Mouse (Mus musculus): ENCODE results near the gene Gm3072.
"Not testable (repeated sequence)": the region's sequence is repeated elsewhere in the genome, so short reads cannot be mapped to it uniquely, and the experiment has no call there.

Gm3072 gene

DNA sequence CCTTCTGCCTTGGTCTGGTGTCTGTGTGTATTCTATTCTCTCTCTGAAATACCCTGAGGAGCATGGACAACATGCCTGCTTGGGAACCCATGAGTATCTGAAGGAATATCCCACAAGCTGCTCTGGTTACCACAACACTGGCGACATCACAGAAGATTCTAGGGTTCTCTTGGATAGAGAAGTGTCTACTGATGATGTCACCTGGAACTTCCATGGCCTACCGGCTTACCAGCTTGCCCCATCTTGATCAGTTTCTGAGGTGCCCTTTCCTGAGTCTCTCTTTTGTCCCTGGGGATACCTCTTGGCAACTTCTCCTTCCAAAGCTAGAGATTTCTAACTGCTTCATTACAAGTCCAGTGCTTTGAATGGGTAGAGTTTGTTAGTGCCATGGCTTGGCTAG, at the start of gene Gm3072:
TSS of gene Gm3072 (minus strand) at position 101 of the 400 bp plus-strand sequence.
- DNase-seq (ENCODE audit: low read depth, low spot score), result not testable (repeated sequence)

- DNase-seq (ENCODE audit: low read depth, low spot score), result not testable (repeated sequence)
Measured at GRCm38 (mm10) chr14:41648176-41648575, 23.8 kb upstream of the Gm3072 start.

- not testable (repeated sequence) for DNase-seq (ENCODE audit: low read depth, low spot score)
Measured at GRCm38 (mm10) chr14:41646387-41646786, 22.0 kb upstream of the Gm3072 start, which contains the start of gene Gm3676. TSS of gene Gm3676 (minus strand) at chr14:41646487.

- DNase-seq (ENCODE audit: low read depth, low spot score), result not testable (repeated sequence)
Measured at GRCm38 (mm10) chr14:41630144-41630543, 5.7 kb upstream of the Gm3072 start.

- not testable (repeated sequence) for DNase-seq (ENCODE audit: low read depth, low spot score)
Measured at GRCm38 (mm10) chr14:41622535-41622934, 1.9 kb downstream of the Gm3072 start.

- DNase-seq (ENCODE audit: low read depth, low spot score), result not testable (repeated sequence)
Measured at GRCm38 (mm10) chr14:41610690-41611089, 13.7 kb downstream of the Gm3072 start.

DNA sequence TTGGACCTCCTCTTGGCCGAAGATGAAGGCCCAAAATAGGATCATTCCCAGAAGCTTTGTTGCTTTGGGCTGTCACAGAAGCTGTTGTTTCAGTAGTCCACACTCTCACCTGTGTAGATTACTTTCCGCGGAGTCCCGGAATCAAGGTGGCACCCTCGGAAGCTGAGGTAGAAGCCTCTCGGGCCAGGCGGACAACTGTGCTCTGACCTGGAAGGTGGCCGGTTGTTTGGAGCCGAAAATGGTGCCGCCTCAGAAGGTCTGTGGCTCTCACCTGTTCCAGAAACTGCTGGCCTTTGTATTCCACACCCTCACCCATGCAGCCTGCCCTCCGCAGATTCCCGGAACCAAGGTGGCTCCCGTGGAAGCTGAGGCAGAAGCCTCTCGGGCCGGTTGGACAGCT, 23.5 kb downstream of the Gm3072 start:
- not testable (repeated sequence) for DNase-seq (ENCODE audit: low read depth, low spot score)

DNA sequence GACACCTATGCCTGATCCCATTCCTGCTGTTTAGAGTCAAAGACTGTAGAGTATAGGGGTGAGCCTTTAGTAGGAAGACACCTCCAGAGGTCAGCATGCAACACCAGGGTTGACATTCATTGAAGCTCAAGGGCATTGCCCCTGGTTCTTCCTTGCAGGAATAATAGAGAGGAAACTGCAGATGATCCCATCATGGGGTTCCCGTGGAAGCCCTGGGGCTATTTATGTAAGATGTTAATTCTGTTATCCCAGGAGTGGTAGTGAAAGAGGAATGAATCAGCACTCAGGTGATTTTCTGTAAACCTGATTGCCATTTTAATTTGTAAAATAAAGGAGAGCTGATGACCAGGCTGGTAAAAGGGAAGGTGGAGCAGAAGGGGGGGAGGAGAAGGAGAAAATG, 38.1 kb downstream of the Gm3072 start:
- DNase-seq (ENCODE audit: low read depth, low spot score), result not testable (repeated sequence)

DNA sequence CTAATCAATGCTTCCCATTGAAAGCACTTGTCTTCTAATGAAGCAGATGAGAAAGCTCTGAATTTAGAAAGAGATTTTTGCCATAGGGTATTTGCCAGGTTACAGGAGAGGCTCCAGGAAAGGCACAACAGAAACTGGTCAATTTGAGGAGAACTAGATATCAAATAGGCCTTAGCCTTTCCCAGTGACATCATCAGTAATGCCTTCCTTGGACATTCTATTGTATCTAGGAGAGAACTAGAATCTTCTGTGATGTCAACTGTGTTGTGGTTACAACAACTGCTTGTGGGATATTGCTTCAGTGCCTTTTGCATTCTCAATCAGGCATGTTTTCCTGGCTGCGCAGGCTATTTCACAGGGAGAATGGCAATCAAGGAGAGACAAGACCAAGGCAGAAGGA, 51.5 kb downstream of the Gm3072 start, which contains the start of gene 1700049E17Rik2:
TSS of gene 1700049E17Rik2 (plus strand) at position 301 of the 400 bp plus-strand sequence.
- not testable (repeated sequence) for DNase-seq (ENCODE audit: low read depth, low spot score)

Measured in WW6 (cell line).